Mouse (Mus musculus): ENCODE data around the gene Uhrf1bp1.
A peak's percentile ranks its signal among the peaks of the same experiment; 100 is the strongest.
"Not testable (repeated sequence)": the region's sequence is repeated elsewhere in the genome, so short reads cannot be mapped to it uniquely, and the experiment has no call there.

Gene Uhrf1bp1

DNA sequence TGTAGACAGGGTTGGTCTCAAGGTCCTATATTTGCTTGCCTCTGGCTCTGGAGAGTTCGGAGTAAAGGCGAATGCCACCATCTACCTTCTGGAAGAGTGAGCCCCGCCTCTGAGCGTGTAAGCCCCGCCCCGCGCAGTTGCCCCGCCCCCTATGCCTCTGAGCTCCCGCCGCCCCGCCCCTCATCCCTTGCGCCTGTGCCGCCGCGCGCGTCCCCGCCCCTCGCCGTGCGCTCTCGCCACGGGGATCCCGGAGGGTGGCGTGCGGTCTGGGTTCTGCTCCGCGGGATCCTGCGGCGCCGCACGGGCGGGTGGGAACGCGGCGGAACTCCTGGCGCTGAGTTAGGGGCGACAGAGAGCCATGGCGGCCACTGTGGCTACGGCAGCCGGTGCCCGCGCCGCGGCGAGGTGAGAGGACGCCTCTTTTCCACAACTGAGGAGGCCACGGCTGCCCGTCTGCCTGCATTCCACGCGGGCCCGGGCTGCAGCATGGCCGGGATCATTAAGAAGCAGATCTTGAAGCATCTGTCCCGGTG lies at the start of gene Uhrf1bp1:
Gene Uhrf1bp1 (plus strand): TSS at position 177 of the 533 bp plus-strand sequence.
- DNase-seq (ENCODE audit: low read depth, low spot score): peak; percentile 72

DNA sequence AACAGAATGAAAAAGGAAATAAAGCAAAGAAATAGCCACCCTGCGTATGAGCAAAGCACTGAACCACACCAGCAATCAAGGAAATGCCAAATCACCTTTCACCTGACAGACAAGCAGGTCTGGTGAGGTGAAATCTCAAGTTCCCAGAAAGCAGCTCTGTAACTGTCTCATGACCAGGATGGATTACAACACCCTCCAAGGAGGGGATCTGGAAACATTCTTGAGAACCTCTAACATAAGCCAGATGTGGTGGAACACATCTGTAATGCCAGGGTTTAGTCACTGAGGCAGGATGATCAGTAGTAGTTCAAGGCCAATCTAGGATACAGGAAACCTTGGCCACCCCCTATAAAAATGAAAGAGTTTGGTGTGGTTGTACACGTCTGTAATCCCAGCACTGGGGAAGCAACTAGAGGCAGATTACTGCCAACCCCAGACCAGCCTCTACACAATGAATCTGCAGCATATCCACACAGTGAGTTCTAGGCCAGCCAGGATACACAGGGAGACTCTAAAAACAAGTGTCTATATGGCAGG lies 48.6 kb upstream of the Uhrf1bp1 start:
- no peak for DNase-seq (ENCODE audit: low read depth, low spot score)

DNA sequence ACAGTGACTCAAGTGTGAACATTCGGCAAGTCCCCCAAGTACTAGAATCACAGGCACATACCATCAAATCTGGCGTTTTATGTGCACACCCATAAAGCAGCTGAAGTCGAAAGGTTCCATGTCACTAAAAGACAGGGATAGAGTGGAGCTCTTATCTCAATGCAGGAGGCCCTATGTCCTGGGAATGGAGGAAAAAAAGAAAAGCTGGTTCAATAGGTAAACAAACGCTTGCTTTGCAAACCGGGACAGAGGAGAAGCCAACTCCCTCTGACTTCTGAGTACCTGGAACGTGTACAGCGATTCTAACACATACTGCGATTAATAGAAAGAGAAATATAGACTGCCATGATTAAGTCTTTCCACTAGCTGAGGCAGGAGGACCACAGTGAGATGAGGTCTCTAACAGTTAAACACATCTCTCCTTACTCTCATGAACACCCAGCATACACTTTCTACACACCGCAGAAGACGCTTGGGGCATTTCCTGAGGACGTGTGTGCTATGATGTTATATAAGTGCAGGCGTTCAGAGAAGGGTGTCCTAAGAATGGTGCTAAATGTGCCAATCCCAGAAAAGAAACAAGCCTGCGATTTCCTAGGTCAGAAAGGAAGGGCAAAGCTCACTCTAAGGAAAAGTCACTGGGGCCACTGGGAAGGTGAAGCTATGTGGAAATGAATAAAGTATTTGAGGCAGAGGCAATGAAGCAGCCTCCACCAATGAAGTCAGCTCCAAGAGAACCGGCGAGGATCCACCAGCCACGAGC lies 45.5 kb upstream of the Uhrf1bp1 start:
- DNase-seq (ENCODE audit: low read depth, low spot score): no peak

DNA sequence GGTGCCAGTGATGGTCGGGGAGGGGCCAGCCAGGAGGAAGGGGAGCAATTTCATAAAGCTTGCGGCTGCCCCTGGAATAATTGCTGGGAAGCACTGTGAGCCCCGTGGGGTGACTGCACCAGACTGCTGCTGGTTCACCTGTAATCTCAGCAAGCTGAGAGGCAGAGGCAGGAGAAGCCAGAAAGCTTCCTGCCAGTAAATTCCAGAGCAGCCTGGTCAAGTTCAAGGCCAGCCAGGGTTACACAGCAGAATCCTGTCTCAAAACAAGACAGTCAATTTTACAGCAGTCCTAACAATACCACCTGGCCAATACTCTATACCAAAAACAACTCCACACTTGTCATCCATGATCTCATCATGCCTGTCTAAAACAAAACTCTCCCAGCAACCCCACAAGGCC lies 44.3 kb upstream of the Uhrf1bp1 start:
- DNase-seq (ENCODE audit: low read depth, low spot score): no peak

DNA sequence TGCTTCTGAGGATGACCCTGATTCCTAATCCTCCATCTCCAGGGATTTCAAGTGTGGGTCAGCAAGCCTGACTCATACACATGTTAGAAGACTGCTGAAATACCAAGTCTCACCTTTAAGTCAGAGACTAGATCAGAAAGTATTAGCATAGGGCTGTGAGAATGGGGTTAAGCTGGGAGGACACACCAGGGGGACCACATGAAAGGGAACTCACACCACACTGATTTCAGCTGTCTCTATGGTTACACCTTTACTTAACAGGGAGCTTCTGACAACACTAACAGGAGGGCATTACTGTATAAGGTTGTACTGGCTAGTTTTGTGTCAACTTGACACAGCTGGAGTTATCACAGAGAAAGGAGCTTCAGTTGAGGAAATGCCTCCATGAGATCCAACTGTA lies 41.6 kb upstream of the Uhrf1bp1 start:
- DNase-seq (ENCODE audit: low read depth, low spot score): no peak

DNA sequence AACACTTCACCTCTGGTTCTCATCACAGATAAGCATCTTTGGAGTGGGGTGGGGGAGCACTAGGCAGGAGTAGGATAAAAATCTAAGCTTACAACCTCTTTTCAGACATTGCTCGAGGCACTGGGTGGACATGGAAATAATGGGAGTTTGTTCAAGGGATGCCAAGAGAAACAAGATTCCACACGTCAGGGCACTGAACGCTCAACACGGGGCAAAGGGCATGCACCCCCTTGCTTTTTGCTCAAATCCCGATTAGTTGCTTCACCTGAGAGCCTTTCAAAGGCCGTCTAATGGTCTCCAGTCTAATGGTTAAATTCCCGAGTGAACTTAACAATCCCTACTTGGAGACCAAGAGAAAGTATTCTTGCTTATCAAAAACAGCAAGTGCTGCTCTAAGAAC lies 37.2 kb upstream of the Uhrf1bp1 start:
- DNase-seq (ENCODE audit: low read depth, low spot score): no peak

DNA sequence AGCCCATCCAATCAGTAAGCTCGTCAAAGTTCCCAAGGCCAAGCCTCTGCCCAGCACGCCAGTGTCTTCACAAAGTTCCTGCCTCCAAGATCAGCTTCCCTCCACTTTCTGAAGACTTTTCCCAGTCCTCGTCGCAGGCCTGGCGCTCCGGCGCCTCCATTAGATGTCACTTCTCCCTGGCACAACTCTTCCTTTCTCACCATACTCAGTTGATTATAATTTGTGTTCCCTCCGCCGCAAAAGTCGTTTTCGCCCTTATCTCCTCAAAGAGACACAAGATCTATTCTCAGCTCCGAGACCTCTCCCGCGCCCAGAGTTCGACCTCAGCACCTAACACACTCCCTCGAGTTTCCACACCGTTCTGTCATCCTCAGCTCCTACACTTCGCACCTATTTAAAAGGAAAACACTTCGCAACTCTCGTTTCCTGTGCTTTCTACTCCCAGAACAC lies 36.7 kb upstream of the Uhrf1bp1 start:
- DNase-seq (ENCODE audit: low read depth, low spot score): no peak

DNA sequence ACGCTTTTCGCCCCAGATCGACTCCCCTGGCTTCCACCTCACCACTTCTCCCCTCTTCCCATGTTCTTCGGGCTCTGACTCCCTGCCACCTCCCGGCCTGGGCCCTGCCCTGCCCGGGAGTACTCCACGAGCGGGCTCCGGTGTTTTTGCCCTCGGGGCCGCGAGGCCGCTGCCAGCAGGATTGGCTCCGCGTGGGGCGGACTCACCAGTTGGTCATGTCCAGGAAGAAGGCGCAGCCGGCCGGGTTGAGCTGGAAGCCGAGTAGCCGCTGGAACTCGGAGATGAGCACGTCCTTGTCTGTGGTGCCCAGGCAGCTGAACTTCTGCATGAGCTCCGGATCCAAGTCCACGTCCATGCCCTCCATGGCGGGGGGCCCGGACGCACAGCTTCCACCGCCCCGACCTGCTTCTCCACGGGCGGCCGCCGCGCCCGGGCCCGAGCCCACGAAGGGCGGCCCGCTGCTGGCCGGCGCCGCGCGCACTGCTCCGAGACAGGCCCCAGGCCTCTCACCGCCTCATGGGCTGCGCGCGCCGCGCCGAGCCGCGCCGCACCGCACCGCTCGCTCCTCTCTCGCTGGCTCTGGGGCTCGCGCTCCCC lies 36.2 kb upstream of the Uhrf1bp1 start:
- DNase-seq (ENCODE audit: low read depth, low spot score): no peak

DNA sequence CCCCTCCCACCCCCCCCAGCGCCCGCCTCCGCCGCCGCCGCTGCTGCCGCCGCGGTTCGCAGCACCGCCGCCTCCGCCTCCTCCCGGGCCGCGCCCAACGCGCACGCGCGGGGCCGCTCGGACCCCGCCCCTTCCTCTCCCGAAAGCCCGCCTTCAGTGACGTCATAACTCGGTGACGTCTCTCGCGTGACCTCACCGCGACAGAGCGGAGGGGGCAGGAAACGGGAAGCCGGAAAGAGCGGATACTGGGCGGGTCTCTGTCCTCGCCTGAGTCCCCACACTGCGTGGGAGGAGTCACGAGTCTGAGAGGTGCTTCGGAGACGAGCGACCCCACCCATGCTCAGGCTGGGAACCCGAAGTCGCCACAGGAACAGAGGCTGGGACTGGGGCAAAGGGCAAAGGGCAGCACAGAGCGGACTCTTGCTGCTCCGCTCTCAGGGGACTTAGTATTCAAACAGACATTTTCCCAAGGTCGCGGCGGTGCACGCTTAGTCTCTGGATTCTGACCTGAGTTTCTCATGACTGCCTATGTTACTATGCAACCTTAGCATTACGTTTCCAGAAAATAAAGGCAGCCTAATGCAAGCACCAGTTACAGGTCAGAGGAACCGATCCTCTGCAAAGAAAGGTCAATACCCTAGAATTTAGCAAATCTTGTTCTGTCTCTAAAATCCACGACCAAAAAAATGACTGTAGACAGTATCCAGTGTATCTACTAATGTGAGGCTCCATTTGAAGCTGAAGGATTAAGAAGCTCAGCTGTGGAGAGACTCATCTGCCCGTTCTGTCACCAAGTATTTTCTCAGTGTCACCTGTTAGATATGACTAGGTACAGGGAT lies 35.5 kb upstream of the Uhrf1bp1 start, which contains the start of gene D17Wsu92e:
Gene D17Wsu92e (minus strand): TSS at position 81 of the 839 bp plus-strand sequence.
- DNase-seq (ENCODE audit: low read depth, low spot score): peak; percentile 99

DNA sequence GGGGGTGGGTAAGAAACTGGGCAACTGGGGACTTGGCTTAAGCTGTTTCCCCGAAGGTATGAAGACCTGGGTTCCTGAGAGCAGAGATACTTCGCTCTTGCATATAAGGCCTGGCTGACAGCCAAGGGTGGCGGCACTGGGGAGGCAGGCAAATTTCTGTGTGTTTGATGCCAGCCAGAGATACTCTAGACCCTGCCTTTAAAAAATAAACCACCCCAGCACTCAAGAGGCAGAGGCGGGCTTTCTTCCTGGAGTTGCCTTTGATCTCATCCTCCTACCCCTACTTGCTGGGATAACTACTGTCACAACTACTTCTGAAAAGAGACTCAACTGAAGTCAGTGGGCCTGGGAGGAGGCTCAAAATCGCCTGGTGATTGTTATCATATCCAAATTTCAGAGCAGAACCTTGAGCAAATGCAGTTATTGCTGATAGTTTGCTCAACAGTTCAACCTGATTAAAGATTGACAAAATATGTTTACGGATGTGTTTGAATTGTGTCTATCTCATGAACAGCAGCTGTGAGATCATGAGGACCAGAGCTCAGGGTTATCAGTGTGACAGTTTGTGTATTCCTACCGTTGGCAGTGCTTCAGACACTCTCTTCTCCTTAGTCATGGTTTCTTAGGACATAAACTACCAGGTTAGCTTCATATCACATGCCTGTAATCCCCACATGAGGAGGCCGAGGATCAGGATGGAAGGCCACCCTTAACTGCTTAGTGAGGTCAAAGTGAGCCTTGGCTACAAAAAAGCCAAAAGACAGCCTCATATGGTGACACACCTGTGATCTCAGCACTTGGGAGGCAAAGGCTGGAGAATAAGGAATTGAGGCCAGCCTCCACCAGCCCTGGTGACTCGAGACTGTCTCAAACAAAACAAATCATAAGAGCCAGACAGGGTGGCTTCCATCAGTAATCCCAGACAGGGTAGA lies 34.6 kb upstream of the Uhrf1bp1 start:
- no peak for DNase-seq (ENCODE audit: low read depth, low spot score)

DNA sequence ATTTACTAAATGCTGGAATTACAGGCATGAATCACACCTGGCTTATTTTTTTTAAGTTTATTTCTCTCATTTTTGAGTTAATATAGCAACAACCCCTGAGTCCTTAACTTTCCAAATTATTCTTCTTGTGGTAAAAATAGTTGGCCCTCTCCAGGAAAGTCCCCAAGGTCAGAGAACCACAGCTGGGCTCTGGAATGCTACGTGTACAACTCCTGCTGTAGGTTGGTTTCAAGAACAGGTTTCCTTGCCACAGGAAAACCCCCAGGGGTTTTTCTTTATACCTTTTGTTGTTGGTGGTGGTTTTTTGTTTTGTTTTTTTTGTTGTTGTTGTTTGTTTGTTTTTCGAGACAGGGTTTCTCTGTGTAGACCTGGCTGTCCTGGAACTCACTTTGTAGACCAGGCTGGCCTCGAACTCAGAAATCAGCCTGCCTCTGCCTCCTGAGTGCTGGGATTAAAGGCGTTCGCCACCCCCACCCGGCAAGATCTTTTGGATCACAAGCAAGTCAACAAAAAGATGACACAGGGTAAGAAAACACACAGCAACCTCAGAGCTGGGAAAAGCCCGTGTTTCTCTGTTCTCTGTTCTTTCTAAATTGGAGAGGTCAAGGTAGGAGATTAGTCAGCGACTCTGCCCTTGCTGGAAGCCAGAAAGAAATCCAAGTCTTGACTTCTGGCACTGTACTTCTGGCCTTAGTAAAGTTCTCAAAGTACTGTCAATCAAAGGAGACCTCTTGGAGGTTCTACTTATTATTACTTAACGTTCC lies 32.9 kb upstream of the Uhrf1bp1 start:
- no peak for DNase-seq (ENCODE audit: low read depth, low spot score)

DNA sequence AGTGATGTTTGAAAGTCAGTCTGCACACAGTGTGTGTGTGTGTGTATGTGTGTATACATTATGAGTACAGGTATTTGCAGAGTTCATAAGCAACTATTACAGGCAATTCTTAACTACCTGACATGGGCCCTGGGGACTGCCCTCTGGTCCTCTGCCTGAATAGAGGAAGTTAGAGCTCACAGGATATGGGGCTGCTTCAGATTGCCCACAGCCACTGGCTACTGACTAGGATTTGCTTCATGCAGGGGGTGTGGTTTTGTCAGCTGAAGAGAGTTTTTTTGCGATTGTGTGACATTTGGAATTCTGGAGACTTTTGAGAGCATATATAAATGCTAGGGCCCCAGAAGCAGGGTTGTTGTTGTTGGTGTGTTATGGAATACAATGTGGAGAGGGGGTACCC lies 31.3 kb upstream of the Uhrf1bp1 start:
- DNase-seq (ENCODE audit: low read depth, low spot score): no peak

DNA sequence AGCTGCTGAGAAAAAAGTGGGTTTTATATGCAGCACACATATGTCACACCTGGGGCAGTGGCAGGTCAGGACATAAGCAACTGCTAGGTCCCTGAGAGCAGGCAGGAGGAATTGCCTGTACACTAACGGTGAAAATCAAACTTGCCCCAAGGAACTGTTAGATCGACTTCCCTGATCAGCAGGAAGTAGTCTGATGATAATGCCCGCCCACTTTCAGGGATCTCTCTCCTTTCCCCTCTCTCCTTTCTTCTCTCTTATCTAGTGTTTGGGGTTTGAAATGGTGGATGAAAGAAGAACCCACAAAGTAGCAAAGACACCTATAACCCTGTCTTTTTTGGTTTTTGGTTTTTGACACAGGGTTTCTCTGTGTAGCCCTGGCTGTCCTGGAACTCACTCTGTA lies 30.7 kb upstream of the Uhrf1bp1 start:
- no peak for DNase-seq (ENCODE audit: low read depth, low spot score)

DNA sequence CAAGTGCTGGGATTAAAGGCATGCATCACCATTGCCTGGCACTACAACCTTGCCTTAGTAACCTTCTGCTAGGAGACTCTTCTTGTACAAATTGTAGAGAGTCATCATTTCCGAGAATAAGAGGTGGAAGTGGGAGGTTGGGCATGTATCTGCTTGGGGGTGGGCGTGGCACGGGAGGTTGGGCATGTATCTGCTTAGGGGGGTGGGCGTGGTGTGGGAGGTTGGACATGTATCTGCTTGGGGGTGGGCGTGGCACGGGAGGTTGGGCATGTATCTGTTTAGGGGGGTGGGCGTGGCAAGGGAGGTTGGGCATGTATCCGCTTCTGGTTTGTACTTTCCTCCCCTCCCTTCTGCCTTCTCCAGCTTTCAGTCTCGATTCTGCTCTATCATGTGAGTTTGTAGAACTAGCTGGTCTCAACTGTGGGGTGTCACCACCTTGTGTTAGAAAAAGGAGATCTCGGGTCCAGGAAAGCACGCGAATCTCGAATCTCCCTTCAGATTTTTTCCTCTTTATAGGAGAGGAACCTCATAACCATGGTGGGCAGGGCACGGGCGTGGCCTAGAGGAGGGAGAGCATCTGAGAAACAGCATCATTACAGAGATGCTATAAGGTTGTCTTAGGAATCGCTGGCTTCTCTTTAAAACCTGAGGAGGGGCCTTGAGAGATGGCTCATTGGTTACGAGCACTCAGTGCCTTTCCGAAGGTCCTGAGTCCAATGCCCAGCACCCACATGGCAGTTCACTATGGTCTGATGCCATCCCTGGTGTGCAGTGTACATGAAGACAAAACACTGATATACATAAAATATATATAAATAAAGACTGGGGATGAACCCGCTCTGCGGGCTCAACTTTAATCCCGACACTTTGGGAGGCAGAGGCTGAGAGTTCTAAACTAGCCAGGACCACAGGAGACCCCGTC lies 30.0 kb upstream of the Uhrf1bp1 start:
- DNase-seq (ENCODE audit: low read depth, low spot score): no peak

DNA sequence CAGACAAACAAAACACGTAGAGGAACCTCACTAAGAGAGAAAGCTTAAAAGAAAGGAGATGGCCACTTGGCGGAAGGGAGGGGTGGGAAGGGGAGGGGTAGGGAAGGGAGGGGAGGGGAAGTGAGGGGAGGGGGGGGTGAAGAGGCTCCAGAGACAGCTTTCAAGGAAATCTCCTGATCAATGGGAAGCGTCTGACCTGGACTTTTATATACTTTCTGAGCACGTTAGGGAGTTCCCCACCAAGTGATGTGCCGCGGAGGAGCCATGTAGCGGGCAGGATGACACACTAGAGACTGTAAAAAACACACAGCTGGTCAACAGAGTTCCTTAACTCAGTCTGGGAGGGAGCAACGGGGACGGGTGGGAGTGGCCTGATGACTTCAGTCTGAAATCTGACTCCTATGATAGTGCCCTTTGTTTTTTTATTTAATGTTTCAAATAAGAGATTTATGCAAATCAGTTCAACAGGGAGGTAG lies 29.3 kb upstream of the Uhrf1bp1 start:
- DNase-seq (ENCODE audit: low read depth, low spot score): no peak

DNA sequence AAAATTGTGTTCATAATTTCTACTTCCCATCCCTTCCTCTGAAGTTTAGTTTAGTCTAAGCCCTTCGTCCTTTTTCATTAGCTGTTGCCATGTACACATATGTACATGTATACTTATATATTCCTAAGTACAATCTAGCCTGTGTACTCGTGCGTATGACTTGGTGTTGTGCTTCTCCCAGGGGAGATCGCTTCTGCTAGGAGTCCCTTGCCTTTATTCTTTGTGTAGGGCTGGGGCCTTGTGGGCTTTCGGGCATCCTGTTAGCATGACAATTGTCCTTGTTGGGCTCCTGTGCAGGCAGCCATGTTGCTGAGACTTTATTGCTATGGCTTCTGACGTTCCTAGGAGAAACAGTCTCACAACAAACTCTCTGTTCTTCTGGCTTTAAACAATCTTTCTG lies 28.7 kb upstream of the Uhrf1bp1 start:
- no peak for DNase-seq (ENCODE audit: low read depth, low spot score)

DNA sequence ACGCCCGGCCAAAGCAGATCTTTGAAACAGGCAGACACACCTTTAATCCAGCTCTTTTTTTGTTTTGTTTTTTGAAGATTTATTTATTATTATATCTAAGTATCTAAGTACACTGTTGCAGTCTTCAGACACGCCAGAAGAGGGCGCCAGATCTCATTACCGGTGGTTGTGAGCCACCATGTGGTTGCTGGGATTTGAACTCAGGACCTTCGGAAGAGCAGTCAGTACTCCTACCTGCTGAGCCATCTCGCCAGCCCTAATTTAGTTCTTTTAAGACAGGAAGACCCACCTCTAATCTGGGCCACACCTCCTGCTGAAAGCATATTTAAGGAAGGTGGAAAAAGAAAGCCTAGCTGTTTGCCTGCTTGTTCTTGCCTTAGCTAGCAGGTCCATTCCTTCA lies 25.8 kb upstream of the Uhrf1bp1 start:
- DNase-seq (ENCODE audit: low read depth, low spot score): no peak

DNA sequence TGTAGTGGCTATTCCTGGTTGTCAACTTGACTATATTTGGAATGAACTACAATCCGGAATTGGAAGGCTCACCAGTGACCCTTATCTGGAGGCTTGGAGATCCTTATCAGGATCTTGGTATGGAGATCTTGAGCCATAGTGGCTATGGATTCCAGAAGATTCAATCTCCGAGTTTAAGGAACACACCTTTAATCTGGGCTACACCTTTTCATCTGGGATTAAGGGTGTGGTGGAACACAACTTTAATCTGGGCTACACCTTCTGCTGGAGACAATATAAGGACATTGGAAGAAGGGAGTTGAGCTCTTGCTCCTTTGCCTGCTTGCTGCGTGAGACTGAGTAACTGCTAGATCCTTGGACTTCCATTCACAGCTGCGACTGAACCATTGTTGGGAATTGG lies 18.4 kb upstream of the Uhrf1bp1 start, which contains the start of gene Snrpc:
Gene Snrpc (plus strand): TSS at position 301 of the 400 bp plus-strand sequence.
- not testable (repeated sequence) for DNase-seq (ENCODE audit: low read depth, low spot score)
